Mouse (Mus musculus): Measurements from ENCODE around the gene Zfp92. TPM values are rescaled to one million over a fixed set of nuclear protein-coding genes. Genes with fewer than 3 reads are reported as not detected.
A peak's percentile ranks its signal among the peaks of the same experiment; 100 is the strongest.
"Not testable (repeated sequence)": the region's sequence is repeated elsewhere in the genome, so short reads cannot be mapped to it uniquely, and the experiment has no call there.

The Zfp92 gene
- polyA plus RNA-seq (2015; fragmentation: Nextera tagmentation; extraction: Ambion mirVana) = not detected in 2 replicates

DNA sequence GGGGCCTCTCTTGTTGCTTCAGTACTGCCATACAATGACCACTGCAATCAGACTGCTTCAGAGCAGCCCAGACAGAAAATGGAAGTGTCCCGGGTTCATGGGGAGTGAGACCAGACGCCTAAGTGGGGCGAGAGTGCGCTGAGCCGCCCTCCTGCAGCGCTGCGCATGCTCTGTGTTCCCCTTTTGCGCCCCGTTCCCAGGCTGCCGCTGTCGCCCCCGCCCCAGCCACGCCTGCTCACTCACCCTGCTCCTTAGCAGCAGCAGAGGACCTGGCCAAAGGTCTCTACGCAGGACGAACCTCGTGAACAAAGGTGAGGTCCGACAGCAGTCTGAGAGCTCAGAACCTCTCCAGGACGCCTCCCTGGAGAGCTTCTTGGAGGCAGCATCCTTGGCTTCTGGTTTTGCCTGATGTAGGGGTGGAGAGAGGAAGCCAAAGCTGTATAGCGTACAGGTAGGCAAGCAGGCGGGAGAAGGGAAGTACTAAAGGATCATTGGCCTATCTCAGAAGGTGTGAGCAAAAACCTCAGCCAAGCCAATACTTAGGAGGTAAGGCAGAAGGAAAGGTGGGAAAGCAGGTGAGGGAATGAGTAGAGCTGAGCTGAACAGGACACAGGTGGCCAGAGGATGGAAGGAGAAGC lies at the start of gene Zfp92:
Zfp92 (plus strand) TSS at position 217 of the 638 bp plus-strand sequence.
- no peak within 1 kb of the TSS for H3K27ac ChIP-seq
- ATAC-seq (replicated peaks; ENCODE audit: insufficient number of reproducible peaks, insufficient read depth, low FRiP score, low read depth) = no peak
- peaks cover 12% of the 10 kb centered on the region for H3K27me3 ChIP-seq
- no peaks in the 10 kb centered on the region for H3K4me1 ChIP-seq (replicated peaks)
- H3K9me3 ChIP-seq (replicated peaks) = peaks cover 3% of the 10 kb centered on the region; the same call in 1 of the 2 replicates
- peak within 1 kb of the TSS; percentile 61 for H3K4me2 ChIP-seq
- no peaks in the 10 kb centered on the region for H3K36me3 ChIP-seq
- WGBS = 16% methylated on average over 20 of the region's 20 CpGs
- H3K4me3 ChIP-seq = peak within 1 kb of the TSS; percentile 35
- no peak within 1 kb of the TSS for H3K9ac ChIP-seq

DNA sequence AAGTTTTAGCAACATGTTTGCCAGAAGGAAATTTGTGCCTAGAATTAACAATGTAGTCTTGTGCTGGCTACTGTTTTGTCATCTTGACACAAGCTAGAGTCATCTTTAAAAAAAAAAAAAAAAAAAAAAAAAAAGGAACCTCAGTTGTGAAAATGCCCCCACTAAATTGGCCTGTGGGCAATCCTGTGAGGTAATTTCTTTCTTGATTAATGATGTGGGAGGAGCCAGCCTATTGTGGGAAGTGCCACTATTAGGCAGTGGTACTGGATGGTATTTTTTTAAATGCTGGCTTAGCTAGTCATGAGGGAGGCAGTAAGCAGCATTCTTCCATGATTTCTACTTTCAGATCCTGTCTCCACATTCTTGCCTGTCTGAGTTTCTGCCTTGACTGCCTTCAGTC lies 47.6 kb upstream of the Zfp92 start:
- Histone ChIP-seq H3K27ac (no peak overlapping the region), H3K36me3 (peaks cover 4% of the 10 kb centered on the region; the same call in 1 of the 2 replicates), H3K9ac (no peak overlapping the region), H3K4me3 (no peak overlapping the region), H3K4me2 (no peak overlapping the region), H3K4me1 (replicated peaks) (no peaks in the 10 kb centered on the region), H3K9me3 (replicated peaks) (no peaks in the 10 kb centered on the region), H3K27me3 (no peaks in the 10 kb centered on the region)
- no peak for ATAC-seq (replicated peaks; ENCODE audit: insufficient number of reproducible peaks, insufficient read depth, low FRiP score, low read depth)

DNA sequence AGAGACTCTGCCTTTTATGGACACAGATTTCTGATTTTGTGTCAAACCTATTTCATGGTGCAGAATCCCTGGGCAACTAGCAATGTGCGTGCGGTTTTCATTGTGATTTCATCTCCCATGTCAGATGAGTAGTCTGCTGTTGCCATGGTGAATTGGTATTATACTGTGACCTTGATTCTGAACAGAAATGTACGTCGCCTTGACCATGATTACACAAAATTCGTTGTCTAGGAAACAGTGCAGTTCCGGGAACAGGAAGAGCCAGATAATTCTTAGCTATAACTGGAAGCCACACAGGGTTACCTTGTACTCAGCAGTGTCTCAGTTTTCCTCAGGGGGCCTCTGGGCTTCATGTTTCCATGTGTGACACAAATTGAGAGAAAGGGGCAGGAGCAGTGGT lies 26.5 kb upstream of the Zfp92 start:
- Histone ChIP-seq H3K27ac (no peak overlapping the region), H3K4me1 (replicated peaks) (no peaks in the 10 kb centered on the region), H3K4me2 (no peak overlapping the region), H3K36me3 (no peaks in the 10 kb centered on the region), H3K9me3 (replicated peaks) (no peaks in the 10 kb centered on the region), H3K4me3 (no peak overlapping the region), H3K27me3 (no peaks in the 10 kb centered on the region), H3K9ac (no peak overlapping the region)
- 63% methylated on average over 6 of the region's 6 CpGs for WGBS
- no peak for ATAC-seq (replicated peaks; ENCODE audit: insufficient number of reproducible peaks, insufficient read depth, low FRiP score, low read depth)

DNA sequence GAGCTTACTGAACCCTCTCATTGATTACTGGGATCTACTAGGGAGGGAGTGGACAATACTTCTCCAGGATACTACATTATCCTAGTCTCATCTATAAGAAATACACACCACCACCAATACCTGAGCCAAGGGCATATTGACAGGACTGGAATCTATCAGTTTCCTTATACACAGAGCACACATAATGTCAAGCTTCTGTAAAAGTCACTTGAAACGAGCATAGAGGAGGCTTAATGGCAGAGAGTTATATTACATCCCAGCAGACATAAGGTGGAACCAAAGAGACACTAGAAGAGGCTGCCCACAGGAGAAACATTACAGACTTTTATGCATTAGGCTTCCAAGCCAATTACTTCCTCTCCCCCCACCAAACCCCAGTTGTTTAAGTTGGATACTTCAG lies 26.0 kb upstream of the Zfp92 start:
- Histone ChIP-seq H3K9ac (no peak overlapping the region), H3K9me3 (replicated peaks) (no peaks in the 10 kb centered on the region), H3K27me3 (no peaks in the 10 kb centered on the region), H3K4me2 (no peak overlapping the region), H3K36me3 (no peaks in the 10 kb centered on the region), H3K4me1 (replicated peaks) (no peaks in the 10 kb centered on the region), H3K4me3 (no peak overlapping the region), H3K27ac (no peak overlapping the region)
- WGBS = 37% methylated on average over 1 of the region's 1 CpGs
- ATAC-seq (replicated peaks; ENCODE audit: insufficient number of reproducible peaks, insufficient read depth, low FRiP score, low read depth) = no peak

DNA sequence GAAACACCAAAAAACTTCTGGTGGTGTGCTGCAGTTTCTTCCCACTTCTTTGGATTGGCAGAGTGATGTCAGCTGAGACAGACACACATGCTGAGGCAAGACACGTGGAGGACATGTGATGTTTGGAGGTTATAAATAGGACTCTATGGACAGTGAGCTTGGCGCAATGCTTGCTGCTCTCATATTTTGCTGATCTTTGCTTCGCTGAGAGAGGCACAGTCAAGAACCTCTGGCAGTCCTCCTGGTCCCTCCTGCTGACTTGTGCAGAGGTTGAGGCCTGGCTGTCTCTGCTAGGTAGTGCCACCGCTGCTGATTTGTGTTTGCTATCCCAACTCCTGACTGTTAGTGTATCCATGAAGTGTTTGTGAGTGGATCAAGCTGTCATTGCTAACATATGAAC lies 19.4 kb upstream of the Zfp92 start:
- ATAC-seq (replicated peaks; ENCODE audit: insufficient number of reproducible peaks, insufficient read depth, low FRiP score, low read depth) = no peak
- Histone ChIP-seq H3K4me2 (no peak overlapping the region), H3K36me3 (no peaks in the 10 kb centered on the region), H3K9me3 (replicated peaks) (no peaks in the 10 kb centered on the region), H3K4me3 (no peak overlapping the region), H3K4me1 (replicated peaks) (no peaks in the 10 kb centered on the region), H3K27ac (no peak overlapping the region), H3K27me3 (no peaks in the 10 kb centered on the region), H3K9ac (no peak overlapping the region)
- WGBS = 58% methylated on average over 4 of the region's 4 CpGs

DNA sequence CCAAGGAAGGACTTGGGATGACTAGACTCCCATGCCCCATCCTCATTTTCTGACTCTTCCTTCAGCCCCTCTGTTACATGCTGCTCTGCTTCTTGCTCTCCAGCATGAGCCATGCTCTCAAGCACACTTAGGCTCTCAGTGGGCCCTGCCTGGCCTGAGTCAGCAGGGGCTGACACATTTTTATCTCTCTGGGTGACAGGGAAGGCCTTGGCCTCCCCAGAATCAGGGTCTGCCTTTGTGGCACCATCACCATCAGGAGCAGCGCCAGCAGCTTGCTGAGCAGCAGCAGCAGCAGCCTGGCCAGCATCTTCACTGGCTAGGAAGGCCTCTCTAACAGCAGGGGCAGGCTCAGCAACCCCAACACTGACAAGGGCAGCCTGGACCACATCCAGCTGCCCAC lies 14.4 kb upstream of the Zfp92 start:
- Histone ChIP-seq H3K4me1 (replicated peaks) (no peaks in the 10 kb centered on the region), H3K27ac (no peak overlapping the region), H3K4me2 (no peak overlapping the region), H3K9me3 (replicated peaks) (no peaks in the 10 kb centered on the region), H3K27me3 (no peaks in the 10 kb centered on the region), H3K9ac (no peak overlapping the region), H3K36me3 (no peaks in the 10 kb centered on the region), H3K4me3 (no peak overlapping the region)
- 75% methylated on average over 1 of the region's 1 CpGs for WGBS
- ATAC-seq (replicated peaks; ENCODE audit: insufficient number of reproducible peaks, insufficient read depth, low FRiP score, low read depth) = no peak

DNA sequence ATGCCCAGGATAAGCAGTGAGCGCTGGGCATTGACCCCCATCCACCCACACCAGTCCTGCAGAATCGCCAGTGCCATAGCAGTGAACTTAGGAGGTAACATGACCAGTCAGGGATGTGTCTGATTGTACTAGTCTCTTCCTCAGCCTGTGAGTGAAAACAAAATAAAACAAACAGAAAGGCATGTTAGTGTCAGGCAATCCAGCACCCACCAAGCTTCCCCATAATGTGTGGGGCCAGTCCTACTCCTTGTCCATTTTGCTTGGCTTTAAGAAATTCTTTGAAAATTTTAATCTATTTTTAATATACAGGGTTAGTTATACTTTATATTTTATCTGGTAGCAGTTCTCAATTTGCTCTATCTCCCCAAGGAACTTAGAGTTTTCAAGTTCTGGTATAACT lies 12.3 kb upstream of the Zfp92 start, which contains the start of gene Gm18336:
Gm18336 (minus strand) TSS at position 101 of the 400 bp plus-strand sequence.
- H3K36me3 ChIP-seq; ATAC-seq (replicated peaks; ENCODE audit: insufficient number of reproducible peaks, insufficient read depth, low FRiP score, low read depth); H3K9me3 ChIP-seq (replicated peaks); H3K27me3 ChIP-seq; H3K4me1 ChIP-seq (replicated peaks); H3K27ac ChIP-seq; H3K4me3 ChIP-seq; H3K4me2 ChIP-seq; H3K9ac ChIP-seq: not testable (repeated sequence)
- WGBS = 64% methylated on average over 2 of the region's 2 CpGs

DNA sequence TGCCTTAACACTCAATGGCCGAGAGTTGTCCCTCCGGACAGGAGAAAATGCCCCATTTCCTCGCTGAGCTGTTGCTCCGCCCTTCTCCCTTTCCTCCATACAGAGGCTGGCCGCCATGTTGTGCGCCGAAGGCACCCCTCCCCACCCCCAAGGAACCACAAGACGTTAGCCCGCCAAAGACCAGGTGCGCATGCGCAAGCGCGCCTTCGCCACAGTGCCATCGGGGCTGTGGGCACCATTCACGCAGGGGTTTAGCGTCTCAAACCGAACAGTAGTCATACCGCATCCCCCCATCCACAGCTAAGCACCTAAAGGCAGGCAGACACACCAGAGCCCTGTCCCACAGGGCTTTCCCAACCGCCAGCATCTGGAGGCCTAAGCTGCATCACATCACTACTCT lies 9.9 kb upstream of the Zfp92 start:
- H3K4me1 ChIP-seq (replicated peaks) = no peaks in the 10 kb centered on the region
- no peaks in the 10 kb centered on the region for H3K9me3 ChIP-seq (replicated peaks)
- no peak overlapping the region for H3K27ac ChIP-seq
- H3K27me3 ChIP-seq = no peaks in the 10 kb centered on the region
- no peak overlapping the region for H3K4me3 ChIP-seq
- ATAC-seq (replicated peaks; ENCODE audit: insufficient number of reproducible peaks, insufficient read depth, low FRiP score, low read depth) = no peak
- no peak overlapping the region for H3K9ac ChIP-seq
- no peak overlapping the region for H3K4me2 ChIP-seq
- no peaks in the 10 kb centered on the region for H3K36me3 ChIP-seq
- 81% methylated on average over 20 of the region's 20 CpGs for WGBS

DNA sequence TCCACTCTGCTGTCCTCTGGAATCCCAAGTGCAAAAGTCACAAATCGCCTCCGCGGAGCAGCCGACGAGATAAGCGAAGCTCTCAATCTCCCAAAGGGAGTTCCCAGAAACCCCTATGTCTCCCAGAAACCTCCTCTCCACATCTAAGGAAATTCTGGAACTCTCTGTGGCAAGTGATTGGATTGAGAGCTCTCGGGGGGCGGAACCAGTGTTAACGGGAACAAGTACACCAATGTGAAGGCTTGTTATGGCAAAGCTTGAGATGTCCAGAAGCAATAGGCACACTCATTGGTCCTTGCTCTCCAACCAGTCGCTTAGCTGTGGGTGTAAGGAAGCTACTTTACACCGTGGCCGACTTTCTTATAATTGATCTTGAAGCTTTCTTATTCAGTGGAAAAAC lies 9.3 kb upstream of the Zfp92 start:
- Histone ChIP-seq H3K4me2 (no peak overlapping the region), H3K27ac (no peak overlapping the region), H3K4me1 (replicated peaks) (no peaks in the 10 kb centered on the region), H3K4me3 (no peak overlapping the region), H3K36me3 (no peaks in the 10 kb centered on the region), H3K9me3 (replicated peaks) (no peaks in the 10 kb centered on the region), H3K9ac (no peak overlapping the region), H3K27me3 (no peaks in the 10 kb centered on the region)
- 85% methylated on average over 12 of the region's 12 CpGs for WGBS
- no peak for ATAC-seq (replicated peaks; ENCODE audit: insufficient number of reproducible peaks, insufficient read depth, low FRiP score, low read depth)

DNA sequence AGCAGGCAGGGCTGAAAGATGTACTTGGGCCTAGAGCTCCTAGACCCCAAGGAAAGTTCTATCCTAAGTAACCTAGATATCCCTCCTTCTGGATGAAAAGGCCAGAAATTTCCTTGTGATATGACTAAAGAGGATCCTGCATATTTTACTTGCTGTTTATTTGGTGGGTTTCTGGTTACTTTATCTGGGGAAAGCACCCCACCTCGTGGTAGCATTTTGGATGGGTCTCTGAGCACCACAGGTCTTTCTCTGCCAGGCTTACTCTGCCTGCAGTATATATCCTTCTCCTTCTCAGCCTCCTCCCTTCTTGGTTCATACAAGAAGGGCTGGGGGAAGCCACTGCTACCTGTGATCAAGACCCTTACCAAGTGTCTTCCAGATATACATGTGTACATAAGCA lies 1.9 kb downstream of the Zfp92 start:
- Histone ChIP-seq H3K36me3 (no peaks in the 10 kb centered on the region), H3K9me3 (replicated peaks) (no peaks in the 10 kb centered on the region), H3K27me3 (peaks cover 12% of the 10 kb centered on the region), H3K4me2 (no peak overlapping the region), H3K4me3 (no peak overlapping the region), H3K9ac (no peak overlapping the region), H3K4me1 (replicated peaks) (no peaks in the 10 kb centered on the region), H3K27ac (no peak overlapping the region)
- ATAC-seq (replicated peaks; ENCODE audit: insufficient number of reproducible peaks, insufficient read depth, low FRiP score, low read depth) = no peak
- WGBS = 12% methylated on average over 1 of the region's 1 CpGs

DNA sequence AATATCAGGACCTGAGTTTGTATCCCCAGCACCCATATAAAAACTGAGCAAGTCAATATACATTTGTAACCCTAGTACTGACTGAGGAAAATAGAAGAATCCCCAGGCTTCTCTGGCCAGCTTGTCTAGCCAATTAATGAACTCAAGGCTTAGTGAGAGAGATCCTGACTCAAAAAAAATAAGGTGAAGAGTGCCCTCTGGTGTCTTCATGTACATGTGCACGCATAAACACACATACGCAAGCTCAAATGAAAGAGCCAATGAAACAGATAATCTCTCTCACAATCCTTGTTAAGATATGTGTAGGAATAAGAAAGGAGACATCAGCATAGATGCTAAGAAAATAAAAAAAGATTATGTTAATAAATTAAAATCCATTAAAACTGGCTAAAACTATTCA lies 19.1 kb downstream of the Zfp92 start:
- no peak overlapping the region for H3K4me3 ChIP-seq
- no peak overlapping the region for H3K27ac ChIP-seq
- no peaks in the 10 kb centered on the region for H3K9me3 ChIP-seq (replicated peaks)
- no peaks in the 10 kb centered on the region for H3K4me1 ChIP-seq (replicated peaks)
- no peaks in the 10 kb centered on the region for H3K27me3 ChIP-seq
- no peak for ATAC-seq (replicated peaks; ENCODE audit: insufficient number of reproducible peaks, insufficient read depth, low FRiP score, low read depth)
- WGBS = 72% methylated on average over 2 of the region's 2 CpGs
- no peaks in the 10 kb centered on the region for H3K36me3 ChIP-seq
- H3K9ac ChIP-seq = no peak overlapping the region
- H3K4me2 ChIP-seq = no peak overlapping the region

DNA sequence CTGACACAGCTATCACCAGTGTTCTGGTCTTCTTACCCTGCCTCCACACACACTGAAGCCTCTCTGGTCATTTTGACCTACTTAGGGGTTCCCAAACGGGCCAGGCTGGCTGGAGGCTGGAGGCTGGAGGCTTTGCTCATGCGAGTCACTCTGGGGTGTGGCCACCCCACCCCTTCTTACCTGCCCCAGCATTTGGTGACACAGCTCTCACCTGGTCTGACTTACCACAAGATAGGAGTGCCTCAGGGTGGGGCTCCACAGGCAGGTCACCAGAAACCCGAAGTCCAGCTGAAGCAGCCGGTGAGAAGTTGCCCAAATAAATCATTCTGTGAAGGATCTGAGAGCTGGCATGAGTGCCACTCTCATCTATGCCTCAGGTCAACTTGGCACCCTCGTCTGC lies 22.0 kb downstream of the Zfp92 start:
- 61% methylated on average over 5 of the region's 5 CpGs for WGBS

More for the DNA sequence above, 22.0 kb downstream of the Zfp92 start:
- H3K9ac ChIP-seq = no peak overlapping the region
- H3K4me1 ChIP-seq (replicated peaks) = no peaks in the 10 kb centered on the region
- H3K4me2 ChIP-seq = no peak overlapping the region
- no peaks in the 10 kb centered on the region for H3K36me3 ChIP-seq
- no peaks in the 10 kb centered on the region for H3K9me3 ChIP-seq (replicated peaks)
- H3K27ac ChIP-seq = no peak overlapping the region
- no peak overlapping the region for H3K4me3 ChIP-seq
- no peak for ATAC-seq (replicated peaks; ENCODE audit: insufficient number of reproducible peaks, insufficient read depth, low FRiP score, low read depth)
- no peaks in the 10 kb centered on the region for H3K27me3 ChIP-seq
